Mouse (Mus musculus): ENCODE data around the gene Fbxo36.

DNA sequence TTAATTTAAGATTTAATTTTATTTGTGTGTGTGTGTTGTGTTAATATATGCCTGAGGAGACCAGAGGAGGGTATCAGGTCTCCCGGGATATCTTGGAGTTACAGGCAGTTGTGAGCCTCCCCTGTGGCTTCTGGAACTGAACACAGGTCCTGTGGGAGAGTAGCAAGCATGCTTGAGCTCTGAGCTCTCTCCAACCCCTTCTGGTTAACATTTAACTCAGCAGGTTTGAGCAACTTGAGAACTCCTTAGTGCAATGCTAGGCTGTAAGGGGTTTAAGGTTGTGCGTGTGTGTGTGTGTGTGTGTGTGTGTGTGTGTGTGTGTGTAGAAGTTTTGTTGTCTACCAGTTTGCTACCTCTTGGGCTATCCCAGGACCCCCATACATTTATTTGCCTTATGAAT is 37.9 kb downstream of the Fbxo36 start:
- TF ChIP-seq CTCF (IDR thresholded peaks at IDR 0.05; ENCODE audit: borderline replicate concordance, insufficient read depth, low read length) (no peak), POLR2A (IDR thresholded peaks at IDR 0.05; ENCODE audit: low read depth, low read length) (no peak)
